Mouse (Mus musculus) megakaryocyte-erythroid progenitor cell, adult 5-6 weeks (primary cell): ENCODE results near the gene Gm42372. TPM values are rescaled to one million over a fixed set of nuclear protein-coding genes. Genes with fewer than 3 reads are reported as not detected.
A peak's percentile ranks its signal among the peaks of the same experiment; 100 is the strongest.
"Not testable (repeated sequence)": the region's sequence is repeated elsewhere in the genome, so short reads cannot be mapped to it uniquely, and the experiment has no call there.

Source experiments
- ATAC-seq: replicated peaks from 2 replicates; pipeline ENCODE4 v1.8.0; 2016; ENCODE audit warnings: mild to moderate bottlenecking, inconsistent platforms; ENCODE audit not compliant: severe bottlenecking, poor library complexity, low FRiP score, low TSS enrichment
- total RNA-seq, 2 experiments: library from RNA; stranded (forward) in 1 of 2; stranded (reverse) in 1 of 2; fragments of 200-1000, 215-1000 nt in 1 of 2; fragments of >200 nt in 1 of 2; fragmentation: Nextera tagmentation in 1 of 2; gene quantifications; 2 replicates each; pipeline ENCODE4 v1.2.3; 2014 to 2017

The Gm42372 gene
- total RNA-seq (2014; fragmentation: Nextera tagmentation) = 0.28 and 0.35 TPM in 2 replicates
- total RNA-seq (2017) = not detected in 2 replicates

GRCm38 (mm10) chr7:16982859-16983568, at the start of gene Gm42372:
TSS of gene Gm42372 (plus strand) at chr7:16983086.
- ATAC-seq = 0 out of 2 replicates have a peak, but pooled peaks have one; percentile 7

GRCm38 (mm10) chr7:16937312-16937711, 45.6 kb upstream of the Gm42372 start:
- no peak for ATAC-seq

- no peak for ATAC-seq
Observed at GRCm38 (mm10) chr7:16938117-16938791, 44.6 kb upstream of the Gm42372 start.

GRCm38 (mm10) chr7:16940292-16940691, 42.6 kb upstream of the Gm42372 start:
- ATAC-seq = no peak

- ATAC-seq = no peak
Observed at GRCm38 (mm10) chr7:16942861-16943260, 40.0 kb upstream of the Gm42372 start.

GRCm38 (mm10) chr7:16944061-16944807, 38.7 kb upstream of the Gm42372 start, which contains the start of gene Pnmal2:
TSS of gene Pnmal2 (plus strand) at chr7:16944682.
- peak; percentile 51; the same call in 1 of the 2 replicates for ATAC-seq

GRCm38 (mm10) chr7:16944808-16945315, 38.0 kb upstream of the Gm42372 start:
- no peak for ATAC-seq

- ATAC-seq = no peak
Observed at GRCm38 (mm10) chr7:16945419-16945818, 37.5 kb upstream of the Gm42372 start.

- no peak for ATAC-seq
Observed at GRCm38 (mm10) chr7:16946441-16947348, 36.2 kb upstream of the Gm42372 start.

GRCm38 (mm10) chr7:16947349-16947895, 35.5 kb upstream of the Gm42372 start:
- ATAC-seq = no peak

GRCm38 (mm10) chr7:16947959-16948361, 34.9 kb upstream of the Gm42372 start:
- ATAC-seq = no peak

GRCm38 (mm10) chr7:16948923-16949458, 33.9 kb upstream of the Gm42372 start:
- no peak for ATAC-seq

- peak; percentile 72 for ATAC-seq
Observed at GRCm38 (mm10) chr7:16949908-16950841, 32.7 kb upstream of the Gm42372 start.

- ATAC-seq = peak; percentile 88
Observed at GRCm38 (mm10) chr7:16950861-16951635, 31.8 kb upstream of the Gm42372 start.

- not testable (repeated sequence) for ATAC-seq
Observed at GRCm38 (mm10) chr7:16953776-16954175, 29.1 kb upstream of the Gm42372 start.

- ATAC-seq = no peak
Observed at GRCm38 (mm10) chr7:16955712-16956111, 27.2 kb upstream of the Gm42372 start.
